Mouse (Mus musculus) testis, postnatal 14 days (tissue): ENCODE measurements around the gene Mrpl14.

ENCODE experiments used
- DNase-seq: peaks from one replicate; pipeline ENCODE4 v3.0.0; 2021; ENCODE audit warnings: low spot score

Mrpl14 gene

GRCm38 (mm10) chr17:45686093-45686619 lies at the start of gene Mrpl14:
Gene Mrpl14, plus strand, starts transcription at chr17:45686322.
- DNase-seq = peak; percentile 89

- no peak for DNase-seq
These were observed 47.4 kb upstream of the Mrpl14 start for GRCm38 (mm10) chr17:45638596-45639295.

- no peak for DNase-seq
These were observed 44.1 kb upstream of the Mrpl14 start for GRCm38 (mm10) chr17:45641981-45642380.

- DNase-seq = peak; percentile 58
These were observed 43.4 kb upstream of the Mrpl14 start for GRCm38 (mm10) chr17:45642701-45643100.

GRCm38 (mm10) chr17:45644185-45644584 lies 41.9 kb upstream of the Mrpl14 start:
- DNase-seq = no peak

GRCm38 (mm10) chr17:45653233-45653632 lies 32.9 kb upstream of the Mrpl14 start:
- no peak for DNase-seq

GRCm38 (mm10) chr17:45655820-45656219 lies 30.3 kb upstream of the Mrpl14 start:
- no peak for DNase-seq

GRCm38 (mm10) chr17:45659225-45659624 lies 26.9 kb upstream of the Mrpl14 start, which contains the start of gene Capn11:
Gene Capn11, minus strand, starts transcription at chr17:45659325.
- DNase-seq = no peak

GRCm38 (mm10) chr17:45663106-45663919 lies 22.8 kb upstream of the Mrpl14 start:
- DNase-seq = peak; percentile 81

GRCm38 (mm10) chr17:45664608-45665007 lies 21.5 kb upstream of the Mrpl14 start:
- no peak for DNase-seq

- DNase-seq = no peak
These were observed 20.0 kb upstream of the Mrpl14 start for GRCm38 (mm10) chr17:45666091-45666490.

- no peak for DNase-seq
These were observed 18.6 kb upstream of the Mrpl14 start for GRCm38 (mm10) chr17:45667481-45667880.

- DNase-seq = no peak
These were observed 18.1 kb upstream of the Mrpl14 start for GRCm38 (mm10) chr17:45667986-45668385.

- no peak for DNase-seq
These were observed 14.3 kb upstream of the Mrpl14 start for GRCm38 (mm10) chr17:45671821-45672220.

- no peak for DNase-seq
These were observed 13.5 kb upstream of the Mrpl14 start for GRCm38 (mm10) chr17:45672598-45672997.

- DNase-seq = peak; percentile 46
These were observed 8.0 kb upstream of the Mrpl14 start for GRCm38 (mm10) chr17:45678106-45678505.

- no peak for DNase-seq
These were observed 5.6 kb upstream of the Mrpl14 start for GRCm38 (mm10) chr17:45680391-45680980.

- no peak for DNase-seq
These were observed 4.5 kb upstream of the Mrpl14 start for GRCm38 (mm10) chr17:45681588-45681987.

GRCm38 (mm10) chr17:45682843-45683242 lies 3.3 kb upstream of the Mrpl14 start:
- DNase-seq = no peak

- no peak for DNase-seq
These were observed 1.4 kb upstream of the Mrpl14 start for GRCm38 (mm10) chr17:45684667-45685131.

- DNase-seq = peak; percentile 40
These were observed 690 bp upstream of the Mrpl14 start for GRCm38 (mm10) chr17:45685171-45686092.
